Mouse (Mus musculus): ENCODE data around the gene Poc1b.

GRCm38 (mm10) chr10:99126954-99127353 is 20.1 kb downstream of the Poc1b start:
- peak; percentile 8; the same call in 1 of the 2 replicates for TF ChIP-seq POLR2A (IDR thresholded peaks at IDR 0.05; ENCODE audit: low read depth, low read length)
- TF ChIP-seq CTCF (IDR thresholded peaks at IDR 0.05; ENCODE audit: extremely low read depth, insufficient read depth, insufficient read length, insufficient replicate concordance), result no peak
